In the genomic region with DNA sequence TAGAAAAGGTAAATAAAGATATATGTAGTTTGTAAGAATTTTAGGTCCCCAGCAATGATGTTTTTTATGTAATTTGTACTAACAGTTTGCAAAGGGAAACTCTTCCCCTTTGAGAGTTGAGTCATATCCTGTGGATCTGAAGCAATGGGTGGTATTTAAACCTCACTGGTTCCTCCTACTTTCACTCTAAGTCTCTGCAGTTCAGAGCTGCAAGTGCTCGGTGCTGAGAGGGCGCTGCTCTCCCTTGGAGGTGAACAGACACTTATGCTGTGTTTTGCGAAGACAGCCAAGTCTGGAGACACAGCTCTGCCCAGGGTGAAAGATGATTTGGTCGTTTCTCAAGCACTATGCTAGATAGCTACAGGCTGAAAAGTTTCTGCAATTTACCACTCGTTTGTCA, we compare ENCODE assay signal across 8 mouse cellular contexts.
DNase-seq lines count a peak whose midpoint lies in the region; ATAC-seq lines count a peak whose summit lies in the region.

No protein-coding gene starts in this region.

- peak; percentile 9 for DNase-seq in ovary, postnatal 36 days (ENCODE audit: low spot score)
- no peak for DNase-seq in ovary, postnatal 14 days (ENCODE audit: low spot score)
- DNase-seq in induced T-regulatory cell, adult 2 months (ENCODE audit: low read depth) = peak; percentile 54
- peak; percentile 61 for DNase-seq in lung, postnatal 25 days (ENCODE audit: low spot score)
- no peak for DNase-seq in yolk sac, embryonic 10.5 days (ENCODE audit: low spot score)
- DNase-seq in kidney, postnatal 4 days = no peak

- H3K9me3 ChIP-seq in intestine, embryonic 15.5 days = no peaks in the 10 kb centered on the region

- ATAC-seq in activated CD4-positive, CD25-positive, alpha-beta regulatory T cell, adult 4 months = peak; percentile 98
- no peak for ATAC-seq in intestine, embryonic 15.5 days

- H3K27ac ChIP-seq in intestine, embryonic 15.5 days = no peak overlapping the region

- no peaks in the 10 kb centered on the region for H3K4me1 ChIP-seq in intestine, embryonic 15.5 days (replicated peaks)

- no peak overlapping the region for H3K4me2 ChIP-seq in intestine, embryonic 15.5 days (replicated peaks)

- no peak overlapping the region for H3K9ac ChIP-seq in intestine, embryonic 15.5 days

- no peaks in the 10 kb centered on the region for H3K27me3 ChIP-seq in intestine, embryonic 15.5 days (replicated peaks)

- WGBS in intestine, embryonic 15.5 days = 35% methylated on average over 5 of the region's 5 CpGs

- no peak overlapping the region for H3K4me3 ChIP-seq in intestine, embryonic 15.5 days (replicated peaks)

- H3K36me3 ChIP-seq in intestine, embryonic 15.5 days = no peaks in the 10 kb centered on the region

Comparison
In these comparisons a context has a peak if more than half of its experiments do, and no peak if none do; other contexts are left out.
1. DNase-seq: peak in ovary, postnatal 36 days (single experiment), induced T-regulatory cell, adult 2 months (single experiment) and lung, postnatal 25 days (single experiment); none in ovary, postnatal 14 days (single experiment), yolk sac, embryonic 10.5 days (single experiment) and kidney, postnatal 4 days (0 of 2).